Mouse (Mus musculus) midbrain, embryonic 14.5 days (tissue): Measurements from ENCODE around the gene Hist1h2bk. TPM values are rescaled to one million over a fixed set of nuclear protein-coding genes. Genes with fewer than 3 reads are reported as not detected.
"Not testable (repeated sequence)": the region's sequence is repeated elsewhere in the genome, so short reads cannot be mapped to it uniquely, and the experiment has no call there.

Experiments
- ATAC-seq: fragments of 200-750 bp; cut with Nextera tagmentation; 2 replicates; pipeline ENCODE4 v1.8.0; 2017; ENCODE audit warnings: moderate number of reproducible peaks, moderate library complexity; ENCODE audit not compliant: low FRiP score, low TSS enrichment
- DNase-seq: peaks from one replicate; pipeline ENCODE4 v3.0.0-alpha.2; 2015
- H3K27ac ChIP-seq: fragments of 300-500 bp; sonication (generic); replicated peaks from 2 replicates; pipeline ENCODE4 v1.5.1; 2014; ENCODE audit warnings: mild to moderate bottlenecking, low read depth, low read length, moderate library complexity
- H3K27me3 ChIP-seq: fragments of 300-500 bp; sonication (generic); 2 replicates; pipeline ENCODE4 v1.6.1; 2014; ENCODE audit warnings: low read length, control low read depth, mixed read lengths; ENCODE audit not compliant: control insufficient read depth, insufficient read depth
- H3K36me3 ChIP-seq: fragments of 300-500 bp; sonication (generic); 2 replicates; pipeline ENCODE4 v1.6.1; 2014; ENCODE audit warnings: low read length, control low read depth; ENCODE audit not compliant: control insufficient read depth, insufficient read depth
- H3K4me1 ChIP-seq: fragments of 300-500 bp; sonication (generic); 2 replicates; pipeline ENCODE4 v1.6.1; 2014; ENCODE audit warnings: mild to moderate bottlenecking, antibody characterized with exemption, low read length, control low read depth; ENCODE audit not compliant: control insufficient read depth, insufficient read depth
- H3K4me2 ChIP-seq: fragments of 300-500 bp; sonication (generic); 2 replicates; pipeline ENCODE4 v1.6.1; 2014; ENCODE audit warnings: mild to moderate bottlenecking, low read length, moderate library complexity
- H3K4me3 ChIP-seq: fragments of 300-500 bp; sonication (generic); replicated peaks from 2 replicates; pipeline ENCODE4 v1.5.1; 2014; ENCODE audit warnings: low read depth, low read length
- H3K9ac ChIP-seq: fragments of 300-500 bp; sonication (generic); replicated peaks from 2 replicates; pipeline ENCODE4 v1.6.1; 2014; ENCODE audit warnings: mild to moderate bottlenecking, low read length, moderate library complexity
- H3K9me3 ChIP-seq: fragments of 300-500 bp; sonication (generic); 2 replicates; pipeline ENCODE4 v1.6.1; 2016; ENCODE audit warnings: low read length, control low read depth, mixed read lengths; ENCODE audit not compliant: control insufficient read depth
- WGBS: fragments of 180-500 bp; shearing (Covaris S2); extraction: QIAGEN DNeasy Blood & Tissue Kit; methylation state at CpG from one replicate; pipeline ENCODE4 v1.1.7; 2014; 5-methylcytosine and 5-hydroxymethylcytosine counted together
- polyA plus RNA-seq: library from polyadenylated mRNA; unstranded; fragments of >200 nt; fragmentation: Nextera tagmentation; extraction: Ambion mirVana; gene quantifications from 2 replicates; pipeline ENCODE4 v1.2.1, GENCODE M21; 2014

Gene Hist1h2bk
- 0.86 and 1.1 TPM in 2 replicates for polyA plus RNA-seq

DNA sequence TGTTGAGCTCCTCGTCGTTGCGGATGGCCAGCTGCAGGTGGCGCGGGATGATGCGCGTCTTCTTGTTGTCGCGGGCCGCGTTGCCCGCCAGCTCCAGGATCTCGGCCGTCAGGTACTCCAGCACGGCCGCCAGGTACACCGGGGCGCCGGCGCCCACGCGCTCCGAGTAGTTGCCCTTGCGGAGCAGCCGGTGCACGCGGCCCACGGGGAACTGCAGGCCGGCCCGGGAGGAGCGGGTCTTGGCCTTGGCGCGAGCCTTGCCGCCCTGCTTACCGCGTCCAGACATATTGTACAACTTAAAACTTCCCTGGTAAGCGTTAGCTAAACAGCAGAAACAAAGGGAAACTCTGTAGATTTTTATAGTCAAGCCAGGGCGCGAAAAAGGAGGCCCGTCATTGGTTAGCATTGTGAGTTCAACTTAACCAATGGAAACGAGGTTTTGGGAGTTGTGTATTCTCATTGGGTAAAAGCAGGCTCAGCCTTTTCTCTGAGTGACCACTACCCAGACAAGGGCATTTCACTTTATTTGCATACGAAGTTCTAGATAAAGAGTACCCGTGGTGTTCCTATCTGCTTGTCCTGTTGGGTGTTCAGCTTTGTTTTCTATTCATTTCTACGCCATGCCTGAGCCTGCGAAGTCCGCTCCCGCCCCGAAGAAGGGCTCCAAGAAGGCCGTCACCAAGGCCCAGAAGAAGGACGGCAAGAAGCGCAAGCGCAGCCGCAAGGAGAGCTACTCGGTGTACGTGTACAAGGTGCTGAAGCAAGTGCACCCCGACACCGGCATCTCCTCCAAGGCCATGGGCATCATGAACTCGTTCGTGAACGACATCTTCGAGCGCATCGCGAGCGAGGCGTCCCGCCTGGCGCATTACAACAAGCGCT, at the start of gene Hist1h2bk, which contains the start of gene Hist1h2ah:
Gene Hist1h2bk (plus strand): TSS at position 604 of the 882 bp plus-strand sequence.
Gene Hist1h2ah (minus strand): TSS at position 302 of the 882 bp plus-strand sequence.
- peak within 1 kb of the TSS; percentile 38 for H3K4me3 ChIP-seq

DNA sequence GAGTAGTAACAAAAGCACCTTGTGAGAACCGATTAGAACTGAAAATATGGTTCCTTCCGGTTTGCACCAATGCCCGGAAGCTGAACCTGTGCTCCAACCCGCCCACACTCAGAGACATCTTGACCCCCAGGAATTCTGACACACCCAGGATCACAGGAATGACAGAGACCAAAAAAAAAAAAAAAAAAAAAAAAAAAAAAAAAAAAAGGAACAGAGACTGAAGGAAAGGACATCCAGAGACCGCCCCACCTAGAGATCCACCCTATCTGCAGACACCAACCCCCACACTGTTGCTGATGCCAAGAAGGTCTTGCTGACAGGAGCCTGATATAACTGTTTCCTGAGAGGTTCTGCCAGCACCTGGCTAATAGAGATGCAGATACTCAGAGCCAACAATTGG, 43.1 kb upstream of the Hist1h2bk start:
- no peaks in the 10 kb centered on the region for H3K36me3 ChIP-seq
- 85% methylated on average over 5 of the region's 5 CpGs for WGBS
- no peak overlapping the region for H3K27ac ChIP-seq
- peaks cover 52% of the 10 kb centered on the region for H3K27me3 ChIP-seq
- ATAC-seq = no peak
- H3K4me3 ChIP-seq = no peak overlapping the region
- no peak overlapping the region for H3K4me2 ChIP-seq
- no peak for DNase-seq
- 0 out of 2 replicates have a peak, but pooled peaks cover 3% of the 10 kb centered on the region for H3K4me1 ChIP-seq
- no peaks in the 10 kb centered on the region for H3K9me3 ChIP-seq
- H3K9ac ChIP-seq = no peak overlapping the region

More for the DNA sequence above, at the start of gene Hist1h2bk, which contains the start of gene Hist1h2ah:
- H3K27me3 ChIP-seq, H3K36me3 ChIP-seq, H3K9me3 ChIP-seq: not testable (repeated sequence)
- DNase-seq = peak; percentile 96
- peak within 1 kb of the TSS; percentile 64; the same call in 1 of the 2 replicates for H3K27ac ChIP-seq
- ATAC-seq = peak; percentile 97
- peak within 1 kb of the TSS; percentile 67 for H3K4me2 ChIP-seq
- peak within 1 kb of the TSS; percentile 34; the same call in 1 of the 2 replicates for H3K9ac ChIP-seq
- 1% methylated on average over 22 of the region's 69 CpGs for WGBS
- H3K4me1 ChIP-seq = peaks cover 18% of the 10 kb centered on the region

GRCm38 (mm10) chr13:21993957-21994738, 41.5 kb upstream of the Hist1h2bk start:
- DNase-seq (peak; percentile 44), ATAC-seq (no peak)
- Histone ChIP-seq H3K4me1 (0 out of 2 replicates have a peak, but pooled peaks cover 3% of the 10 kb centered on the region), H3K36me3 (no peaks in the 10 kb centered on the region), H3K27me3 (peaks cover 68% of the 10 kb centered on the region), H3K4me2 (no peak overlapping the region), H3K4me3 (no peak overlapping the region), H3K9me3 (no peaks in the 10 kb centered on the region), H3K9ac (no peak overlapping the region), H3K27ac (no peak overlapping the region)
- 1% methylated on average over 22 of the region's 22 CpGs for WGBS

DNA sequence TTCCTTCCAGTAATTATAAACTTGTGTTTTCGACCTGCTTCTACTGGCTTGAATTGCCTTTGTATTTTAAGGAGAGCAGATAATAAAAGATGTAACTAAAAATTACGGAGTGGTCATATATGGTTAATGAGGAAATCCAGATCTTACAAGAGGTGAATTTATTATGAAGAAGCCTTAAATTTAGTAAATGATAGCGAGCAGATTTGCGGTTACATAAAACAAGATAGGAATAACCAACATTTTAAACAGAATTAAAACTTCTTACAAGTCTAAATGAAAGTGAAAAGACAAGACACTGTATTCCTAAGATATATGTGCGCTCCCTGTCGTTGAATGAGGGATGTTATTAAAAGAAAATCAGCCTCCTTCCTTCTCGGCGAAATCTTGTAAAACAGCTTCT, 40.8 kb upstream of the Hist1h2bk start:
- peak; percentile 55 for DNase-seq
- H3K4me3 ChIP-seq = peak overlapping the region; percentile 21
- no peaks in the 10 kb centered on the region for H3K9me3 ChIP-seq
- H3K9ac ChIP-seq = no peak overlapping the region
- no peaks in the 10 kb centered on the region for H3K36me3 ChIP-seq
- H3K4me1 ChIP-seq = 0 out of 2 replicates have a peak, but pooled peaks cover 3% of the 10 kb centered on the region
- 6% methylated on average over 8 of the region's 8 CpGs for WGBS
- no peak overlapping the region for H3K27ac ChIP-seq
- no peak for ATAC-seq
- peaks cover 76% of the 10 kb centered on the region for H3K27me3 ChIP-seq
- peak overlapping the region; percentile 47 for H3K4me2 ChIP-seq

DNA sequence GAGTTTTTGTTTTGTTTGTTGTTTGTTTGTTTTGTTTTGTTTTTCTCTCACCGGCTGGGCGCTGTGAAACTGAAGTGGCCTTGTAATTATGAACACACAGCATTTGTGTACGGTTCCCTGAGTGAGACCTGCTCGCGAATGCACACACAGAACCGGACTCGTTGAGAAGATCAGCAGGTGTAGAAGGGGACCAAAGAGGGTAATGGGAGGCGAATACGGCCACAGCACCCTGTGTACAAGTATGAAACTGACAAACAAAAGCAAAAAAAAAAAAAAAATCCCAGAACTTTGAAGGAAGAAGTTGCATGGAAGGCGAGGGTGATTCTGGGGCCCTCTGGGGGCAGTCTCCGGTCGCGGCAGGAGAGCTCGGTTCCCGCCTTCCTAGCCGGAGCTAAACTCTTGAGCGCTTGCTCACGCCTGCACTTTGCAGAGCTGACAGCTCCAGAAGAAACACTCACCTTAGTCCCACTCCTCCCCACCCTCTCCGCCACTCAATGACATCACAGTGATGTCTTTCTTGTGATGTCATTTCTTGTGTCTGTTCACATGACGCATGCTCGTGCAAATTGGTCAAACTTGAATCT, 40.2 kb upstream of the Hist1h2bk start:
- 1% methylated on average over 21 of the region's 21 CpGs for WGBS
- Histone ChIP-seq H3K4me2 (peak overlapping the region; percentile 47), H3K9ac (no peak overlapping the region), H3K27ac (no peak overlapping the region), H3K36me3 (no peaks in the 10 kb centered on the region), H3K27me3 (peaks cover 78% of the 10 kb centered on the region), H3K4me3 (peak overlapping the region; percentile 21), H3K4me1 (0 out of 2 replicates have a peak, but pooled peaks cover 3% of the 10 kb centered on the region), H3K9me3 (no peaks in the 10 kb centered on the region)
- ATAC-seq (0 out of 2 replicates have a peak, but pooled peaks have one; percentile 31), DNase-seq (peak; percentile 50)

GRCm38 (mm10) chr13:21996101-21996839, 39.4 kb upstream of the Hist1h2bk start:
- H3K36me3 ChIP-seq = no peaks in the 10 kb centered on the region
- 0 out of 2 replicates have a peak, but pooled peaks cover 3% of the 10 kb centered on the region for H3K4me1 ChIP-seq
- ATAC-seq (no peak), DNase-seq (peak; percentile 55)
- no peak overlapping the region; the same call in 1 of the 2 replicates for H3K4me3 ChIP-seq
- no peak overlapping the region for H3K27ac ChIP-seq
- no peak overlapping the region for H3K9ac ChIP-seq
- no peaks in the 10 kb centered on the region for H3K9me3 ChIP-seq
- H3K4me2 ChIP-seq = peak overlapping the region; percentile 30
- H3K27me3 ChIP-seq = peaks cover 84% of the 10 kb centered on the region
- 2% methylated on average over 12 of the region's 12 CpGs for WGBS

DNA sequence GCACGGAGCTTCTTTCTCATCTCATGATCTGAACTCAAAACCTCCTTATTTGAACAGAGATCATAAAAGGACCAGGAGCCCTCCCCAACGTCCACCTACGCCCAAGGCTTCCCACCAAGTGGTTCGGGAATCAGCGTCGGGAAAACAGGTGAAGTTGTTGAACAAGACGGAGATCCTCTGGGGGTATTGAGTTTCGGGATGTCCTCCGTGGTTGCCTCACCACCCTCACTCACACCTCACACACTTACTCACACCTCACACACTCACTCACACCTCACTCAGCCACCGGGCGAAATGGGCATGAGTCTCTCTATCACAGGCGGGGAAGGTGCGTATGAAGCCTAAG, 38.9 kb upstream of the Hist1h2bk start:
- H3K36me3 ChIP-seq = no peaks in the 10 kb centered on the region
- WGBS = 1% methylated on average over 13 of the region's 13 CpGs
- H3K27me3 ChIP-seq = peaks cover 85% of the 10 kb centered on the region
- no peak for DNase-seq
- H3K4me1 ChIP-seq = 0 out of 2 replicates have a peak, but pooled peaks cover 3% of the 10 kb centered on the region
- H3K27ac ChIP-seq = no peak overlapping the region
- no peak overlapping the region for H3K9ac ChIP-seq
- no peaks in the 10 kb centered on the region for H3K9me3 ChIP-seq
- ATAC-seq = no peak
- H3K4me3 ChIP-seq = no peak overlapping the region; the same call in 1 of the 2 replicates
- H3K4me2 ChIP-seq = peak overlapping the region; percentile 30
